Mouse (Mus musculus) small intestine, adult 2 months (tissue): ENCODE measurements at regions not wholly inside any gene's neighbourhood (a gene's known extent, or its start where the extent isn't known, plus 50 kb on each side); places are given as distances from the start of the nearest gene placed in this dataset.

Experiments used
- CTCF ChIP-seq: fragments of 200-500 bp; IDR thresholded peaks from 2 replicates; pipeline ENCODE4 v1.5.1; 2012; ENCODE audit warnings: low read depth, mild to moderate bottlenecking, control low read depth, inconsistent platforms, low read length, moderate library complexity, mixed read lengths; ENCODE audit not compliant: insufficient replicate concordance, insufficient read length; ENCODE audit errors: extremely low read depth
- POLR2A ChIP-seq: fragments of 200-500 bp; IDR thresholded peaks from 2 replicates; pipeline ENCODE4 v1.6.1; 2012; ENCODE audit warnings: low read depth, mild to moderate bottlenecking, control low read depth, inconsistent platforms, low read length, moderate library complexity

DNA sequence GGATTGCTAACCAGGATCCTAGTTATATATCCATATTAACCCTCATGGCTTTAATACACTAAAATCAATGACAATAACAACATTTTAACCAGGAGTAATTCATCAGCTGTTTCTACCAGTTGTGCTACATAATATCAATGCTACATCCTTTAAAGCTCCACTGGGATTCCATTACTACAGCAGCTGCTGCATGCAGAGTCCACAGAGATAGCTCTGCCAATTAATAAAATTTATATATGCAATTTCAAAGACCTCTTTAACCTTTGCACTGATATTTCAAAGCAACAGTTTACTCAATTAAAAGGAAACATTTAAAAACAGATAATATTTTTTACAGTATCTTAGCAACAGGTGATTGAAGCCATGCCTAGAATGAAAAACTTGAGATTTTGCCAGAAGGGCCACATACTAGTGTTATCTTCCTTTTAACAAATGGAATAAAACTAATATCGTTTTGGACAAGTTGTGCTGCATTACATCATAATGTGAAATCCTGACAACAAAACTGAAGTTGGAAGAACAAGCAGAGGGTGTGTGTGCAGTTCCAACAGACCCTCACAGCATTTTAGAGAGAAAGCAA is 256.8 kb upstream of the Nt5c1b start:
- no peak for TF ChIP-seq CTCF
- TF ChIP-seq POLR2A = no peak
